Mouse (Mus musculus) heart, postnatal 10 days (tissue): Measurements from ENCODE around the gene Cxcr5. TPM values are rescaled to one million over a fixed set of nuclear protein-coding genes. Genes with fewer than 3 reads are reported as not detected.

Experiments used
- DNase-seq, 2 experiments: peaks; one replicate each; pipeline ENCODE4 v3.0.0; 2021
- intact Hi-C: fragments of 180-260 bp; cut with DNase I; formaldehyde crosslinking; loops from one replicate; pipeline ENCODE4 v1.15.1; 2025
- total RNA-seq, 2 experiments: library from RNA; stranded (reverse); gene quantifications; 2 replicates each; pipeline ENCODE4 v1.2.3; 2021

Gene Cxcr5
- total RNA-seq, 2 experiments from 2014 or later: 0.24 to 0.27 TPM

- intact Hi-C loops: loop anchor here (2.0 kb wide), 1 partner anchor 94 kb away; the partner anchor contains the start of gene Ddx6
- DNase-seq: peak; percentile 81 to 88
These were observed 50.6 kb downstream of the Cxcr5 start for GRCm38 (mm10) chr9:44510872-44511601.

GRCm38 (mm10) chr9:44510355-44510871 is 51.3 kb downstream of the Cxcr5 start:
- intact Hi-C loops: loop anchor here (2.0 kb wide), 1 partner anchor 94 kb away; the partner anchor contains the start of gene Ddx6
- no peak for DNase-seq

- intact Hi-C loops: loop anchor here (2.0 kb wide), 1 partner anchor 95 kb away; the partner anchor contains the start of gene Ddx6
- peak; percentile 94 to 96 for DNase-seq
These were observed 52.0 kb downstream of the Cxcr5 start for GRCm38 (mm10) chr9:44509487-44510354.

GRCm38 (mm10) chr9:44508721-44509486 is 52.8 kb downstream of the Cxcr5 start:
- DNase-seq: no peak
- intact Hi-C loops: no loop called here

GRCm38 (mm10) chr9:44508124-44508619 is 53.5 kb downstream of the Cxcr5 start:
- intact Hi-C loops: no loop called here
- no peak for DNase-seq

GRCm38 (mm10) chr9:44507345-44507744 is 54.3 kb downstream of the Cxcr5 start:
- no peak for DNase-seq
- intact Hi-C loops: loop anchor here (1.0 kb wide), 1 partner anchor 139 kb away; no protein-coding TSS in a partner anchor

- intact Hi-C loops: no loop called here
These were observed 55.1 kb downstream of the Cxcr5 start for GRCm38 (mm10) chr9:44506566-44506965.

GRCm38 (mm10) chr9:44505824-44506467 is 55.7 kb downstream of the Cxcr5 start:
- no peak for DNase-seq
- intact Hi-C loops: no loop called here

More at GRCm38 (mm10) chr9:44506566-44506965, 55.1 kb downstream of the Cxcr5 start:
- no peak for DNase-seq

- no peak for DNase-seq
- intact Hi-C loops: no loop called here
These were observed 56.5 kb downstream of the Cxcr5 start for GRCm38 (mm10) chr9:44504893-44505823.

- DNase-seq: peak; percentile 88 to 91
- intact Hi-C loops: loop anchor here (1.0 to 2.0 kb wide), 2 partner anchors 48 to 151 kb away; partner anchors contain the start of gene Upk2
These were observed 59.7 kb downstream of the Cxcr5 start for GRCm38 (mm10) chr9:44502006-44502405.

GRCm38 (mm10) chr9:44501206-44501879 is 60.3 kb downstream of the Cxcr5 start:
- DNase-seq: peak in 1 of 2 experiments; percentile 31
- intact Hi-C loops: loop anchor here (1.0 kb wide), 1 partner anchor 19 kb away; the partner anchor contains the start of gene Bcl9l

GRCm38 (mm10) chr9:44500638-44501175 is 61.0 kb downstream of the Cxcr5 start:
- DNase-seq: peak in 1 of 2 experiments; percentile 23
- intact Hi-C loops: loop anchor here (1.0 kb wide), 1 partner anchor 18 kb away; the partner anchor contains the start of gene Bcl9l

GRCm38 (mm10) chr9:44500163-44500533 is 61.5 kb downstream of the Cxcr5 start:
- intact Hi-C loops: no loop called here
- DNase-seq: no peak

- peak; percentile 73 to 80 for DNase-seq
- intact Hi-C loops: no loop called here
These were observed 62.1 kb downstream of the Cxcr5 start for GRCm38 (mm10) chr9:44499356-44500162.

GRCm38 (mm10) chr9:44498421-44499355 is 63.0 kb downstream of the Cxcr5 start:
- DNase-seq: peak; percentile 86
- intact Hi-C loops: no loop called here
